Mouse (Mus musculus): Measurements from ENCODE around the gene Scmh1.
"Not testable (repeated sequence)": the region's sequence is repeated elsewhere in the genome, so short reads cannot be mapped to it uniquely, and the experiment has no call there.

Scmh1 gene

DNA sequence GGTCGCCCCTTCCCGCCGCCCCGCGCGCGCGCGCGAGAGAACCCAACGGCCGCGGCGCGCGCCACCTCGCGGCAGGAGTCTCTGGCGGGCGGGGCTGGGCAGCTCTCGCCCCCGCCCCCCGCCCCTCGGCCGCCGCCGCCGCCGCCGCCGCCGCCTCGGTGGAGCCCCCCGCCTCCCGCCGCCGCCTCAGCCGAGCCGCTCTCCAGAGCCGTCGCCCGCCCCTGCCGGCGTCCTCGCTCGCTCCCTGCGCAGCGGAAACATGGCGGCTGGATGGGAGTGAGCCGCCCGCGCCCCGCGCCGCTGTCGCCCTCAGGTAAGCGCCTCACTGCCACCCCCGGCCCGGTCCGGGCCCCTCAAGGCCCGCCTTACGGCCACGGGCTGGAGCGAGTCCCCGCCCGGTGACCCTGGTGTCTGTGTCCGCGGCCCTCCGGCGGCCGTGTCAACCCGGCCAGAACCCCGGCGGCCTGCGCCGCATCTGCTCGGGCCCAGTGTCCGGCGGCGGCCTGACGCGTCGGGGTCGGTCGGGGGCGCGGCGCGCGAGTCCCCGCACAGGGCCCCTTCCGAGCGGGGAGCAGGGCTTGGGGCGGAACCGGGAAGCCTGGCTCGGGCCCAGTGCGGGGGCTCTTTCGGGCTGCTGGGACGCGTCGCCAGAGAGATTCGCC lies at the start of gene Scmh1:
Scmh1 (plus strand) TSS at position 138 of the 662 bp plus-strand sequence.
- DNase-seq (ENCODE audit: low spot score in 2 of 2) = peak; percentile 68 to 76

DNA sequence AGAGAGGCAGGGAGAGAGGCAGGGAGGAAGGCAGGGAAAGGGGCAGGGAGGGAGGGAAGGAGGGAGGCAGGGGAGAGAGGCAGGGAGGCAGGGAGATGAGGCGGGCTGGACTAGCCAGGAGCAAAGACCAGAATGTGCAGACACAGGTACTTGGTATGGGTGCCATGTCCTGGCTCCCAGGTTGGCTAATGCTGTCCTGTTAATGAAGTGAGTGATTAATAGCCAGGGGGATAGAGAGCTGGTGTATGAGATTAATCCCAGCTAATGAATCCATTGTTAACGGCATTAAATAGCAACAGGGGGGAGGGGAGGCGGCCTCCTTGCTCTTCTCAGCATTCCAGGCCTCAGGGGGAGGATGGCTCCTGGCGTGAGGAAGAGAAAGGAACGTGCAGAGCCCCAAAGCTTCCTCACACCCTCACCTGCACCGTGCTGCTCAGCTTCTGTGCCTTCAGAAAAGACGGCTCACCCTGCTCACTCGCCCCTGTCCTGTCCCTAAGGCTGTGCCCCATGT lies 45.0 kb upstream of the Scmh1 start:
- no peak for DNase-seq (ENCODE audit: low spot score in 2 of 2)

DNA sequence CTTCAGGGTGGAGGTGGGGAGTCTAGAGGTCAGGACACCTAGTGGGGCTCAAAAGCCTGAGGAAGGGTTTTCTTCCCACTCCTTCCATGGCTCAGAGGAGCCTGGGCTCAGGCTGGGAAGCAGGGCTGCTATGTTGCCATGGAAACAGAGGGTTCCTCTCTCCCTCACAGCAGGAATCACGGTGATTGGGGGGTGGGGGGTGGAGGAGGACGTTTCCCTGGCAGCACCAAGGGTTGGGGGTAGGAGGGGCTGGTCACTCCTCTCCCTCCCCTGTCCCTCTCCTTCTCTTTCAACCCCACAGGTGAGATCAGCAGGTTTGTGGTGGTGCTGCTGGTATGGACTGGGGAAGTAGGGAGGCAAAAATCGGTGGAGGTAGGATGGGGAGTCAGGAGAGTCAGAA lies 40.4 kb upstream of the Scmh1 start:
- no peak for DNase-seq (ENCODE audit: low spot score in 2 of 2)

DNA sequence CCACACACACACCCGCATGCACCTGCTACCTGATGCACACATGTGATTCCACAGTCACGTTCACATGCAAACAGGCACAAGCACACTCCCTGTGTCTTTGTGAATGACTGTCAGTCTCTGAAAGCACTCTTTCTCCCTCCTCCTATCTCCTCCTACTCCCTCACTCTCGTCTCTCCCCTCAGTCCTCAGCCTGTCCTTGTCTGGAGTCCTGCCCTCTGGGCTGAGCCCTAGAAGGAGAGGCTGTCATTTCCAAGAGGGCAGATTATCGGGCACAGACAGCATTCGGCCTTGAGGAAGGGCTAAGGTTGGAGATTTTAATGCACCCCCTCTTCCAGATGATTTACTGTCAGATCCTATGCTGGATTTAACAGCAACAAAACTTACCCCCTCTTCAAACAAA lies 39.6 kb upstream of the Scmh1 start:
- no peak for DNase-seq (ENCODE audit: low spot score in 2 of 2)

DNA sequence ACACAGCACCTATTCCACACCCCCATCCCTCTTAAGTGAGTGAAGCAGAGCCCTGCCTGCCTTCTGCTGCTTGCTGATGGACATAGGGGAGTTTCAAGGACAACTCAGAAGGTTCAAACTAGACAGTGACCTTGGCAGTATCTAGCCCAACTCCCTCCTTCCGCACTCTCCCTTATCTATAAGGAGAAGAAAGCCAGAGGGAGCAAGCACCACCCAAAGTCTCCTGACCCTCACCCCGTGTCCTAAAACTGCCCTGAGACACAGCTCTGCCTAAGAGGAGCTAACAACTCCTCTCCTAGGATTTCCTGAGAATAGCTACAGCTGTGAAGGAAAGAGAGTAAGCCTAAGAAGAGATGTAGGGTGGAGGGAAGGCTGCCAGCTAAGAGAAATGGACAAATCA lies 37.0 kb upstream of the Scmh1 start:
- DNase-seq (ENCODE audit: low spot score in 2 of 2) = no peak

DNA sequence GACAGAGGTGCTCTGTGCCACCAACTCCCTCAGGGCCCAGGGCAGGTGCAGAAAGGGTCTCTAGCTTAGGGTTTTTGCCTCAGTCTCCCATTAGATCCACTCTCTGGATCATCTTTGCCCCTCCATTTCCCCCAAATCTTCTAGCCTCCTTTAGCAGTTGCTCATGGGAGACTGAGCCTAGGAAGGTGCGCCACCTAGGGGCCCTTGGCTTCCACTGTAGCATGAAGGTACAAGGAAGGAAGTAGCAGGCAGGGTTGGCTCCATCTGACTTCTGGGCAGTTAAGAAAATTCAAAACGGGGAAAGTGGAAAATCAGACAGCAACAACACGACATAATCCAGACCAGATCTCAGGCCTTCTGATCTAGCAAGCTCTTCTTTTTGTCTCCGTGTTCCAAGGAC lies 36.4 kb upstream of the Scmh1 start:
- DNase-seq (ENCODE audit: low spot score in 2 of 2) = peak; percentile 54 to 73

DNA sequence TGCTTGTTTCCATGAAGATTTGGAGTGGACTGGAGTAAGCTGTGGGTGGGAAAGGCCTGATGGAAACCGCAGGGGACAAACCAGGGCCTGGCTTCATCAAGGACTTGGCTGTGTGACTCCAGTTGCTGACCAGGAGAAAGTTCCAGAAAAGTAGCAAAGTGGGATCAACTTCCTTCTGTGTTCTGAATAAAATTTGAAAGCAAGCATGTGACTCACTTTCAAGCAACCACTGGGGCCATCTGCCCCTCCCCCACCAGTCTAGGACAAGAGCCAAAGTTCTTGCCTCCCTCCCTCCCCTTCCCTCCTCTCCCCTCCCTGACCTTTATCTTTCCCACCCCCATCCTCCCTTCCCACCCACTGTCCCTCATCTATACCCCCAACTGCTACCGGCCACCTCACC lies 35.9 kb upstream of the Scmh1 start:
- peak; percentile 45 to 64 for DNase-seq (ENCODE audit: low spot score in 2 of 2)

DNA sequence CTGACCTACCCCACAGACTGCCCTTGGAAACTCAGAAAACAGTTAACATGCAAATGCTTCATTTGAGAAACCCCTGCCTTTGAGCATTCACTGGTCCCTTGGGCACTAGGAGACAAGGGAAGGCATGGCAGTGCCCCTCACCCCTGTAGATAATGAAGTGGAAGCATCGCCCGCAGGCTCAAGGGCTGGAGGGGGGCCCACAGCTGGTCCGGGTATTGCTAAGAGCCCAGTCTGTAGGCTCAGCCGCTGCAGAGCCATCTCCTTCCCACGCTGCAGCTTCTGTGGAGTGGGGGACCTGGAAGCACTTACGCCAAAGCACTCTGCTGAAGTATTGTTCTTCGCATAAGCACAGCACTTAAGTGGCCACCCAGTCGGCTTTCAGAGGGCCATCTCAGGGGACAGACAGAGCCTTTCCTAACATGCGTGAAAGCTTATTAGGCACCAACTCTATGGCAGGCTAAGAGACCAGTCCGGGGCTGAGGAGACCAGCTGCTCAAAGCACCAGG lies 35.2 kb upstream of the Scmh1 start:
- DNase-seq (ENCODE audit: low spot score in 2 of 2) = no peak

DNA sequence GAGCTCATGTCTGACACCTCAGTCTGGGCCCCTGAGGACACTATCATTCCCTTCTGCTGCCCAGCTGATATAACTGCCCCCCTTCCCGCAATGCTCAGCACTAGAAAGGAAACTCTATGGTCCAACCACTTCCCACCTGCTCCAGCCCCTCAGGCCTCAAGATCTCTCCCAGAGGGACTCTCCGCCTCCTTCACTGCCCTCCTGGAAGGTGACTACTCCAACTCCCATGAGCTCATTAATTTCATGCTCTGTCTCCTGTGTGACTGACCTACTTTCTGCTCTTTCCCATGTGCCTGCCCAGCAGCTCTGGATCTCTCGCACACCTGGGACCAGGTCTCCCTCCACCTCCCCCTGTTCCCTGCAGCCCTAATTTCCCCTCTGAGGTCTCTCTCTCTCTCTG lies 32.2 kb upstream of the Scmh1 start:
- no peak for DNase-seq (ENCODE audit: low spot score in 2 of 2)

DNA sequence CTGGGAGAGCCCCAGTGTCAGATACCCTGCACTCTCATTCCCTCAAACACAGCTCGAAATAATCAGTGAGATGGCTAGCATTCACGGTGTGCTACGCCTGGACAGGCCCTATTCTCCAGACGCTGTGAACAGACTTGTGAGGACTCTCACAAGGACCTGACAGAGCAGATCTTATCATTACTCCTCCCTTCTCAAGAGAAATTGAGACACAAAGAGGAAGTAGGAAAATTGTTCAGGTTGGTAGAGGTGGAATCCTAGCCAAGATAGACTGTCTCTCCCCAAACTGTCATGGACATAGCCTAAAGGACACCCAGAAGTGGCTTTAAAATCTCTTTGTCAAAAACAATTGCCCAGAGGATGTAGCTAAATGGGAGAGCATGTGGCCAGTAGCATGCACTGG lies 31.3 kb upstream of the Scmh1 start:
- no peak for DNase-seq (ENCODE audit: low spot score in 2 of 2)

DNA sequence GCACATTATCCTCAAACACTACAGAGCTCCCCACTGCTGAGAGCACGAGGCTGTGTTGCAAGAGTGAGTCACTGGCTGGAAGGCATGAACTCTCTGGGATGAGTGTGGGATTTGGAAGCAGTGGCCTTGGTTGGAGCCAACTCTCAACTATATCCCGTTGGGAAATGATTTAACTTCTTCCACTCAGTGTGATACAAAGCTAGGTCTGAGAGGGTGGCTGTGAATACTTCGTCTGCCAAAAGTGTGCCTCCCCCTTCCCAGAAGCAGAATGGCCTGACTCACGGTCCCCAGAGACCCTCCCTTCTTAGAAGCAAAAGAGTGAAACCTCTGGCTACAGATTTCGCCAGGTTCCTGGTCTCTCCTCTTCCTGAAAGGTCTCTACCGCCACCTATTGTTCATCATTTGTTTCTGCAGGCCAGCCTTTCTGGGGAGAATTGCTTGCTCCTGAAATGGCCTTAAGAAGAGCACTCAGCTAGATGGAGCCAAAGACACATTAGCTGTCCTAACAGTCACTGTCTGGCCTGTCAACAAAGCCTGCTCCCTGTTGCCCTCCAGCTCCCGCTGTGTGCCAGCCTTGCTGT lies 24.2 kb upstream of the Scmh1 start:
- DNase-seq (ENCODE audit: low spot score in 2 of 2) = peak; percentile 68 to 72

DNA sequence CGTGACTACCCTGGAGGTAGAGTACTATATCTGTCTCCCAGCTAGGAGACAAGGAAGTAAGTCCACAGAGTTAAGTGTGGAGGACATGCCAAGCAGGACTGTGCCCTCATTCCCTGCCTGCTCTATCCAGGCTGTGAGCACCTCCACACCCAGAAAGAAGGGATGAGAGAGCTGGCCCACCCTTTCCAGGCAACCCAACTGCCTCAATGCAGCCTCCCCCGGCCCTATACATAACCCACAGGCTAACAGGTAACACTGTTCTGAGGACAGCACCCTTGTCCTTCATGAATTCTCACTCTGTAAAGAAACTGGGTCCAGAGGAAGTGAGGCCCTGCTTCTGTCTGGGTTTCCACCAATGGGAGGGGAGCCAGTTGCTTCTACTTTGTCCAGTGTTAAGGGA lies 19.6 kb upstream of the Scmh1 start:
- no peak for DNase-seq (ENCODE audit: low spot score in 2 of 2)

DNA sequence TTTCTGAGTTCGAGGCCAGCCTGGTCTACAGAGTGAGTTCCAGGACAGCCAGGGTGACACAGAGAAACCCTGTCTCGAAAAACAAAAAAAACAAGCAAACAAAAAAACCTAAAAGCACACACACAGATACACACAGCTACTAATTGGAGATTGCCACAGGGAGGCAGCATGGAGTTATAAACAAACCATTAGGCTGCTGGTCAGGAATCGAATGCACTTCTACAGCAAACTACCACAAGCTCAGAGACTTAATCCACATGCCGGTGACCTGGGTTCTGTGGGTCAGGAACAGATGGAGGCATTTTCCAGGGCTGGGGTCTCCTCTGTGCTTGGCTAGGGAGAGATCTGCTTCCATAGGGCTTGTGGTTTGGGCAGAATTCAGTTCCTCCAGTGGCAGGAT lies 17.6 kb upstream of the Scmh1 start:
- no peak for DNase-seq (ENCODE audit: low spot score in 2 of 2)

DNA sequence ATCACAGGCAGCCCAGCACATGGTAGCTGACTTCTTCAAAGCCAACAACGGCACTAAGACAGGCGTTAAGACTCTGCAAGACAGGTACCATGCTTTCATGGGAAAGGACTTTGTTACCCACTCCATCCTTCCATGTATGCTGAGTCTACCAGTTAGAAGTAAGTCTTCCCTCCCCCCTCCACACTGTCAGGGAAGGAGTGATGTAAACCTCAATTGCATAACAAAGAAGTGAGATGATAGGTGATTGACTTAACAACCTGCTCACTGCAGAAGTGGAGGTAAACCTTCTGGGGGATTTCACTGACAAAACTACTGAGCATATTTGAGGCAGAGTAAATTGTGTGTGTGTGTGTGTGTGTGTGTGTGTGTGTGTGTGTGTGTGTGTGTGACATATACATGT lies 17.1 kb upstream of the Scmh1 start:
- no peak for DNase-seq (ENCODE audit: low spot score in 2 of 2)

DNA sequence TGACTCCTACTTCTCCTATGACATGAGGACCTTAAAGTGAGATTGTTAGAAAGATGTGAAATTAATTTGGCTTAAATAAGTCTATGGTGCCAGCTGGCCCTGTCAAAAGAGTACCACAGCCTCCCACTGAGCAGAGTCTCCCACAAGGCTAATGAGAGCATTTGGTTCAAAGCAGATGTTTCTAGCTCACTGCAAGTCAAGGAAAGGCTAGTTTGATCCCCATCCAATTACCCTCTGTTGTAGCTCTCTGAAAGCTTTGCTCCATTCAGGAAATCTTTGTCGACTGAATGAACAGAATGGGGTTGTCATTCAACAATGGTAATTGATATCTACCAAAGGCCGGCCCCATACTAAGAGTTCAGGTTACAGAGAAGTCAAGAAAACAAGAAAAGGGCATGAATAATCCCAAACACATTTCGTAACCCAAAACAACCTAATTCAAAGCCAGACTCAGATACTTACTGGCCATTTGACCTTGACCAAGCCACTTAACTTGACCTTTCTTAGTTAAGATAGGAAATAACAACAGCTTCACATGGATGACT lies 16.0 kb upstream of the Scmh1 start:
- DNase-seq (ENCODE audit: low spot score in 2 of 2) = no peak

DNA sequence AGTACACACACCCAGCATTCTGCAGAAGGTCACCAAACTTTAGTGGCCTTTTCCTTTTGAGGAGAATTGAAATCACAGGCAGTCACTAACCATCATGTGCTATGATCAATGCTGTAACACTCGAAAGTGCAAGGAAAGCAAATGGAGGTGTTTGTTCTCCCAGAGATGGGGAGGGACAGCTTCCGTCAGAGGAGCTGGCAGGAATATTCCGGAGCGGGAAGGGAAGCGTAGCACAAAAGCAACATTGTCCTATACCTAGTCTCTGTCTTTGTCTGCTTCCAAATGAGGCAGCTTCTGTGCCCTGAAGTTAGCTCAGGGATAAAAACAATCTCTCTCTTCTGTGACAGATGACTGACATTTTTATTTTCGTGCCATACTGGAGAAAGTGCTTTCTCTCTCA lies 15.5 kb upstream of the Scmh1 start:
- DNase-seq (ENCODE audit: low spot score in 2 of 2) = no peak

DNA sequence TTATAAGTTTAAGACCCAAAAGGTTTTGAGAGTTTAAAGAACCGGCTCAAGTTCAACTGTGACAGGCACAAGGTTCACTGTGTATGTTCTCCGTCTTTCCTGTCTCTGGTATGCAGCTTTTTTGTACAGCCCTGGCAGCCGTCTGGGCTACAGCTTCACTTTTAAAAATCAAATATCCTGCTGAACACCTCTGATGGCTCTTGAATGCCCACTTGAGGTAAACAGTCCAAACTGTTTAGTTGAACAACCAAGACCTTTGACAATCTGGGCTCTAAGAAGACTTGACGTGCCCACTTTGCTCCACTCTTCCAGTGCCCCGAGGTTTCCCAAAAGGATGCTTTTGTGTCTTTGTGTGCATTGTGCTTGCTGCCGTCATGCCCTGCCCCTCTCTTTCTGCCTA lies 13.5 kb upstream of the Scmh1 start:
- DNase-seq (ENCODE audit: low spot score in 2 of 2) = no peak

DNA sequence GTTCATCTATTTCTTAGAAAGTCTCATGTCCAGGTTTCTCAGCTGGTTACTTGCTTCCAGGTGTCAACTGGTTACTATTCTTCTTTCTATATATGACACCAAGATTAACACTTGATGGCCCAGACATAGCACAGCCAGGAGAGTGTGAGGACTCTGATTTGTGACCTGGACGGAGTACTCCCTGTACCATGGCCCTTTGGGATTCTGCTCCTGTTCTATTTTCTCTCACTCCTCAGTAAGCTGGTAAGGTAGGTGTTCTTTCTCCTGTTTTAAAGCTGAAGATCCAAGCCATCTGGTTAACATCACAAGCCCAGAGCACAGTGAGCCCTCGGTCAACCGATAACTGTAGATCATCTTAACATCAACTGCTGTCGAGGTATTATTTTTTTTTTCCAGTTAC lies 12.7 kb upstream of the Scmh1 start:
- DNase-seq (ENCODE audit: low spot score in 2 of 2) = no peak

DNA sequence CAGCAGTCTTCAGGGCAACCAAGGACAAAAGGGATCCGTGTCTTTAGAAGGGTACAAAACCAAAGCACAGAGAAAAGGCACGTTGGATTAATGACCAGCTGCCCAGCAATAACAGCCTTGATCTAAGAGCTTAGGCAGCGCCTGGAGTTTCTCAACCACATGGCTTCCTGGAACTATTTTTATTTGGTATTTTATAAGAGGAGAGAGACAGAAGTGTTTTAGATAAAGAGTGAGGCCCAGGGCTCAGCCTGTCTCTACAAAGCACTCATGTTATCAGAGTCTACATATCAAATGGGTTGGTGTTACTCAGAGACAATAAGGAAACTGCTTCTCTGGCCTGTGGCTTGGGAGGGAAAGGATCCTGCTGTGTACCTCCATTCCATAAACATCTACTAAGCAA lies 12.3 kb upstream of the Scmh1 start:
- DNase-seq (ENCODE audit: low spot score in 2 of 2) = no peak

DNA sequence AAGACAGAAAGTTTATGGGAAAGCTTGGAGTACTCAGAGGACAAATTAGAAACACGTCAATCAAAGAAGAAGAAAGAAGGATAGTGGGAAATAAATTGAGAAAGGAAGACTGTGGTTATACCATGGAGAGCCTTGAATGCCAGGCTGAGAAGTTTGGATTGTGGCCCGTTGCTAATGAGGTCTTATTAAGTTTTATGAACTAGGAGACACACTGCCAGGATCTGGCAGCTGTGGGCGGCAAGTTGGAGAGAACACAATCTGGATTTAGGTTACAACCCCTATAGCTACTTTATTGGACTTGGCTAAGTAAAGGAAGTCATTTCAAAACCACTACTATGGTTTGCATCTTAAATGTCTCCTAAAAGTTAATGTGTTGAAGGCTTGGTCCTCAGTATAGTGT lies 4.8 kb upstream of the Scmh1 start:
- DNase-seq (ENCODE audit: low spot score in 2 of 2) = no peak

DNA sequence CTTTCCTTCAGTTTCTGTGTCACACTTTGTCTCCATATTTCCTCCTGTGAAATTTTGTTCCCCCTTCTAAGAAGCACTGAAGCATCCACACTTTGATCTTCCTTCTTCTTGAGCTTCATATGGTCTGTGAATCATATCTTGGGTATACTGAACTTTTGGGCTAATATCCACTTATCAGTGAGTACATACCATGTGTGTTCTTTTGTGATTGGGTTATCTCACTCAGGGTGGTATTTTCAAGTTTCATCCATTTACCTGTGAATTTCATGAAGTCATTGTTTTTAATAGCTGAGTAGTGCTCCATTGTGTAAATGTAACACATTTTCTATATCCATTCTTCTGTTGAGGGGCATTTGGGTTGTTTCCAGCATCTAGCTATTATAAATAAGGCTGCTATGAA lies 3.0 kb upstream of the Scmh1 start:
- DNase-seq (ENCODE audit: low spot score in 2 of 2) = not testable (repeated sequence)

DNA sequence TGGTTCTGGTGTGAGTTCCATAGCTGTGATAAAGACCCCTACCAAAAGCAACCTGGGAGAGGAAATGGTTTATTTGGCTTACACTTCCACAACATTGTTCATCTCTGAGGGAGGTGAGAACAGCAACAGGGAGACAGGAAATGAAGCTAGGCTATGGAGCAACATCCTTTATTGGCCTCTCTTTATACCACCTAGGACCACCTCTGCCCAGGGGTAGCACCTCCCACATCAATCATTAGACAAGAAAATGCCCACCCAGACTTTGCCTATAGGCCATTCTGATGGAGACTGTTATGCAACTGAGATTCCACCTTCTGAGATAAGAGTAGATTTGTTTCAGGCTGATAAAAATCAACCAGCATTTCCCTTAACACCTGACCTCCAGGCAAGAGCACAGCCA lies 834 bp upstream of the Scmh1 start:
- no peak for DNase-seq (ENCODE audit: low spot score in 2 of 2)

DNA sequence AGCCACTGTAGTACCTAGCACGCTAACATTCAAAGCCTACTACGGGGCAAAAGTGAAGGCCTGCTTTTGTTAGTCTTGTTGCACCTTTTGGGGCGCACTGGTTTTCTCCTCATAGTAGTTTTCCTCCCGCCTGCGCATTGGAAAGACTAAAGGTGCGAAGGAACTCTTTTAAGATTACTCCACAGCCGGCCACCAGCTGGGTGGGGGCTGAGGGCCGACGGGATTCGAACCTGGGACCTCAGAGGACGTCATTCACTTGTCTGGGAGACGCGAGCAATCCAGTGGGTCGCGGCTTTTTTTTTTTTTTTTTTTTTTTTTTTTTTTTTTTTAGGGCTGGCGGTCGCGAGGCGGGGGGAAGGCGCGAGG lies 320 bp upstream of the Scmh1 start:
- DNase-seq (ENCODE audit: low spot score in 2 of 2) = no peak

All from urinary bladder, postnatal 4 days (tissue).